Mouse (Mus musculus): ENCODE data around the gene Slc22a23. TPM values are rescaled to one million over a fixed set of nuclear protein-coding genes. Genes with fewer than 3 reads are reported as not detected.

The Slc22a23 gene
- polyA plus RNA-seq, 1 experiment, result 43.9 TPM

DNA sequence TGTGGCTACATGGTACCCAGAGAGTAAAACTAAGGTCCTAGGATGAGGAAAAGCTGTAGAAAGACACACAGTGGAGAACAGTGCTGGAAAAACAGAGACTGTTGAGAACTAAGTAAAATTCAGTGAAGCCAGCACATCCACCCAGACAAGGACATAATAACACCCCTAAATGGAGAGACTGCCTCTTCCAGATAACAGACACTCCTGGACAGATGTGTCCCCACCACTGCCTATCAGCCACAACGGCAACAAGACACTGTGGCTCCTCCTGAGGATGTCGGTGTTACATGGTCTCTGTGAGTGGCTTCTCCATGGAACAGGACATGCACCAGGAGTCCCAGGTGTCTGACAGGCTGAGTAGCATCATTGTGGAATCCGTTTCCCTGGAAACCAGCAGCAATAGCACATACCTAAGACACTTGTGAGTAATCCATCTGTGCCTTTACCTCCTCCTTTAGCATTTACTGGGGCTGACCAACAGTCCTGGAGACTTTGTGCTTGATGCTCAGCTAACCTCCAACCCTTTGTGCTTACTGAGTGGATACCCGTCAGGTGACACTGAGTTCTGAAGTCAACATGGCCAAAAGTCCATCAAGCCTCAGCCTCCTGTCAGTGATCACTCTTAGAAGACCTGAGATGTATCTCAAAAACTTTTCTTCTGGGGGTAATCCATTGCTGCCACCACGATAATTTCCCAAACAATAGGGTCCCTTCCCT is 73.9 kb downstream of the Slc22a23 start:
- 92% methylated on average over 5 of the region's 5 CpGs for WGBS
- Histone ChIP-seq H3K4me1 (ENCODE audit: control insufficient read depth, insufficient read depth, low read length) (peaks cover 8% of the 10 kb centered on the region; the same call in 1 of the 2 replicates), H3K4me3 (replicated peaks; ENCODE audit: insufficient read depth, low read depth, low read length) (no peak overlapping the region), H3K27me3 (ENCODE audit: control insufficient read depth, insufficient read depth, low read length) (no peaks in the 10 kb centered on the region), H3K27ac (ENCODE audit: insufficient read depth, low read length) (no peak overlapping the region)
- no peak for DNase-seq
- no peak for TF ChIP-seq CTCF (IDR thresholded peaks at IDR 0.05; ENCODE audit: borderline replicate concordance, insufficient read depth, low read depth, low read length)
- no peak for TF ChIP-seq POLR2A (IDR thresholded peaks at IDR 0.05; ENCODE audit: borderline replicate concordance, insufficient read depth, low read length)

DNA sequence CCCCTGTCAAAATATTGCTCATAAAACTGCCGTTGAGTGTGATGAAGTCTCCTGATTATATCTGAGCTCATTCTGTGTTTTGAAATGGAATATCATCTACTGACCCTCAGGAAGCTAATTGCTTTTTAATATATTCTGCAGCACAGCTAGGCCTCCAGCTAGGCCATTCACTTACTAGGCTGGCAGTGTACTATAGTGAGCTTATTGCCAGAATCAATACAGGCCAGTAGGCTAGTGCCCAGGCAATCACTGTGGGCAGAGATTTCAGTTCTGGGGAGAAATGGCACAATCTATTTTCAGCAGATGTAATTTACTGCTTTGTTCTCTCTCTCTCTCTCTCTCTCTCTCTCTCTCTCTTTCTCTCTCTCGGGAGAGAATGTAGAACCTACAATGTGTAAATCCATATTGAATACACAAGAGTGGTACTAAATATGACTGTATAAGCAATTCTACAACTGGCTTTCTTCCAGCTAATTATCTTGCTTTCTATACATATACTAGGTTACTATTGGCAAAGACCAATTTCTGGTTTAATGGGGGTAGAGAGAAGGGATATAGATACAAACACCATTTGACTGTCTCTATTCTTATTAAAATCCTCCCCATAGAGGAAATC is 75.5 kb downstream of the Slc22a23 start:
- DNase-seq, result no peak
- no peak overlapping the region for H3K27ac ChIP-seq (ENCODE audit: insufficient read depth, low read length)
- TF ChIP-seq POLR2A (IDR thresholded peaks at IDR 0.05; ENCODE audit: borderline replicate concordance, insufficient read depth, low read length), result no peak
- TF ChIP-seq CTCF (IDR thresholded peaks at IDR 0.05; ENCODE audit: borderline replicate concordance, insufficient read depth, low read depth, low read length), result no peak
- H3K4me3 ChIP-seq (replicated peaks; ENCODE audit: insufficient read depth, low read depth, low read length), result no peak overlapping the region
- H3K27me3 ChIP-seq (ENCODE audit: control insufficient read depth, insufficient read depth, low read length), result no peaks in the 10 kb centered on the region
- WGBS, result 62% methylated on average over 2 of the region's 2 CpGs
- H3K4me1 ChIP-seq (ENCODE audit: control insufficient read depth, insufficient read depth, low read length), result peaks cover 3% of the 10 kb centered on the region; the same call in 1 of the 2 replicates

DNA sequence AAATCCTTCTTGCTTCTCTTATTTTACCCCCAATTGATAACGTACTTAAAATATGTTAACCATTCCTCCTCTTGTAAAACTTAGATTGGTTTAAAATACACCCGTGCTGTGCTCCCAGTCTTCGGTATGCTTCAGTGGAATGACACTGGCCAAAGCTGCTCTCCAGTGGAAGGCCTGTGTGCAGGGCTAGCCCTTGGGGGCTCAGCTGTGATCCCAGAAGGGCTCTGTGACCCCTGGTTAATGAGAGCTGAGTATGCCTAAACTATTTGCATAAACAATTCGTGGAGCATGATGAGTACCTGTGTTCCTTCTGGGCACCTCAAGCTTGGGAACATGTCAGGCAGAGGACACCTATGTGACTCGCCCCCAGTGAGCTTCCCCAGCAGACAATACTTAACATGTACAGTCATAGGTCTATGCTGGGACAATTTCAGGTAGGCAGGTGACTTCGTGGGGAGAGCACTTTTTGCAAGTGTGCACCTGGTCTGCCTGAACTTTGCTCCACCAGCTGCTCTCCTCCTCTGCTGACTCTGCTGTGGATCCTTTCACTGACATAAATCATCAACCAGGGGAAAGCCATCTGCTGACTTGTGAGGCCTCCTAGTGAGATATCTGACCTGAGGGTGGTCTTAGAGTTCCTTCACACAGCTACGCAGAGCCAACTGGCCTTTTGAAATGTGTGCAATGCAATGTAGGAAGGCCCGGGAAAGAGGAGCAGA is 77.9 kb downstream of the Slc22a23 start:
- TF ChIP-seq CTCF (IDR thresholded peaks at IDR 0.05; ENCODE audit: borderline replicate concordance, insufficient read depth, low read depth, low read length), result no peak
- no peak for TF ChIP-seq POLR2A (IDR thresholded peaks at IDR 0.05; ENCODE audit: borderline replicate concordance, insufficient read depth, low read length)
- H3K4me1 ChIP-seq (ENCODE audit: control insufficient read depth, insufficient read depth, low read length), result peaks cover 3% of the 10 kb centered on the region; the same call in 1 of the 2 replicates
- no peak overlapping the region for H3K27ac ChIP-seq (ENCODE audit: insufficient read depth, low read length)
- no peak for DNase-seq
- H3K27me3 ChIP-seq (ENCODE audit: control insufficient read depth, insufficient read depth, low read length), result no peaks in the 10 kb centered on the region
- 81% methylated on average over 8 of the region's 8 CpGs for WGBS
- H3K4me3 ChIP-seq (replicated peaks; ENCODE audit: insufficient read depth, low read depth, low read length), result no peak overlapping the region

DNA sequence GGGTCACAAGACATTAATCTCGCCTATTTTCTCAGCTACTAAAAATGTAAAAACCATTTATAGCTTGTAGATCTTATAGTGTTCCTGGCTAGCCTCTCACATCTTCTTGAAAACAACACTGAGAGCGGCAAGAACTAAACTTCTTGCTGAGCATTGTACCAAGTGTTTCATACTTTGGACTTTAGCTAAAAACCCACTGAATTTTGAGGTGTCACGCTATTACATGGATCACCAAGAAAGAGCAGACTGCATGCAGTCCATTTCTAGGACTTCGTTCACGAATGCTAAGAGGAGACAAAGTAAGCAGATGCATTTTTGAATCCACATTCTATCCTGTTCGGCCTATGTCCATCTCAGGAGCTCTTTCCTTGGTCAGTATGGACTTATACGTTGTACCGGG is 78.9 kb downstream of the Slc22a23 start:
- TF ChIP-seq CTCF (IDR thresholded peaks at IDR 0.05; ENCODE audit: borderline replicate concordance, insufficient read depth, low read depth, low read length) (no peak), POLR2A (IDR thresholded peaks at IDR 0.05; ENCODE audit: borderline replicate concordance, insufficient read depth, low read length) (no peak)
- no peak for DNase-seq
- Histone ChIP-seq H3K4me3 (replicated peaks; ENCODE audit: insufficient read depth, low read depth, low read length) (no peak overlapping the region), H3K4me1 (ENCODE audit: control insufficient read depth, insufficient read depth, low read length) (no peaks in the 10 kb centered on the region), H3K27me3 (ENCODE audit: control insufficient read depth, insufficient read depth, low read length) (no peaks in the 10 kb centered on the region), H3K27ac (ENCODE audit: insufficient read depth, low read length) (no peak overlapping the region)
- WGBS, result 96% methylated on average over 8 of the region's 8 CpGs

DNA sequence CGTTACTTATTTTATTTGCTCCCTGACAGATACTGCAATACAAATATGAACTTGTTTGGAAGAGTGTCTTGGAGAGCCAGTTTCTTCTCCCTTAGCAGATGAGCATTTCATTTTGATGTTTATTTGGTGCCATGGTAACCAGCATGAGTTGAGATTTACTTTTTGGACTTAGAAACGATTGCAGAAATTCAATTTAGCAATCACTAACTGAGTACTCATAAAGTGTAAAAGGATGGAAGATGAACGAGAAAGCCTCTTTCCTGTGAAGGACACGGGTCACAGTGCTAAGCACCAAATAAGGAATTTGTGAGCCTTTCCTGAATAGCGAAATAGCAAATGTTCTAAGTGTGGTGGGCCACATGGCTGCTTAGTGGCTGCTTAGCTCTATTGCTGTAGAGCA is 79.4 kb downstream of the Slc22a23 start:
- TF ChIP-seq POLR2A (IDR thresholded peaks at IDR 0.05; ENCODE audit: borderline replicate concordance, insufficient read depth, low read length), result no peak
- no peak for TF ChIP-seq CTCF (IDR thresholded peaks at IDR 0.05; ENCODE audit: borderline replicate concordance, insufficient read depth, low read depth, low read length)
- H3K4me3 ChIP-seq (replicated peaks; ENCODE audit: insufficient read depth, low read depth, low read length), result no peak overlapping the region
- H3K27ac ChIP-seq (ENCODE audit: insufficient read depth, low read length), result no peak overlapping the region
- H3K4me1 ChIP-seq (ENCODE audit: control insufficient read depth, insufficient read depth, low read length), result no peaks in the 10 kb centered on the region
- WGBS, result 75% methylated on average over 5 of the region's 5 CpGs
- no peaks in the 10 kb centered on the region for H3K27me3 ChIP-seq (ENCODE audit: control insufficient read depth, insufficient read depth, low read length)
- no peak for DNase-seq

DNA sequence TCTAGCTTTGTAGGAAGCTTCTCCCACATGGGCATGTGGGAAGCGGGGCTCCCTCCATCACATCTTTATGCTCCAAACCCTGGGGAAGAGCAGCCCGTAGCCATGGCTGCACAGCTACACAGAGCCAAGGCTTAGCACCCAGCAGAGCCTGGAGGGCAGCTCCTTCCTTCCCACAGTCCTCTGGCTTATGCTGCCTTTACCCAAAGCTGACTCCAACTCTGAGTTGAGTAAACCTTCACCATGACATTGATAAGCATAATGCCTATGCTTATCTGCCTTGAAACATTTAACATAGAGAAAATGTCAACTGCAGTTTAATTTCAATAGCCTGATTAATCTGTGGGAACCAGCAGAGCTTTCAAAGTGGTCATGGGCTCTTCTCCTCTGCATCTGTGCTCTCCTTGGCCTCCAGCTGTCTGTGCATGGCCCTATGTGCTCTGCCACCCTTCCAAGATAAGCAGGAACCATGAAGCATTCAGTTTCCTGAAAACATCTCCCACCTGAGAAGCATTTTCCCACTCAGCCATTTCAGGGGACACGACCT is 79.9 kb downstream of the Slc22a23 start:
- H3K4me1 ChIP-seq (ENCODE audit: control insufficient read depth, insufficient read depth, low read length), result no peaks in the 10 kb centered on the region
- H3K4me3 ChIP-seq (replicated peaks; ENCODE audit: insufficient read depth, low read depth, low read length), result no peak overlapping the region
- DNase-seq, result no peak
- no peak overlapping the region for H3K27ac ChIP-seq (ENCODE audit: insufficient read depth, low read length)
- H3K27me3 ChIP-seq (ENCODE audit: control insufficient read depth, insufficient read depth, low read length), result no peaks in the 10 kb centered on the region
- TF ChIP-seq CTCF (IDR thresholded peaks at IDR 0.05; ENCODE audit: borderline replicate concordance, insufficient read depth, low read depth, low read length), result no peak
- no peak for TF ChIP-seq POLR2A (IDR thresholded peaks at IDR 0.05; ENCODE audit: borderline replicate concordance, insufficient read depth, low read length)
- WGBS, result 76% methylated on average over 3 of the region's 3 CpGs

DNA sequence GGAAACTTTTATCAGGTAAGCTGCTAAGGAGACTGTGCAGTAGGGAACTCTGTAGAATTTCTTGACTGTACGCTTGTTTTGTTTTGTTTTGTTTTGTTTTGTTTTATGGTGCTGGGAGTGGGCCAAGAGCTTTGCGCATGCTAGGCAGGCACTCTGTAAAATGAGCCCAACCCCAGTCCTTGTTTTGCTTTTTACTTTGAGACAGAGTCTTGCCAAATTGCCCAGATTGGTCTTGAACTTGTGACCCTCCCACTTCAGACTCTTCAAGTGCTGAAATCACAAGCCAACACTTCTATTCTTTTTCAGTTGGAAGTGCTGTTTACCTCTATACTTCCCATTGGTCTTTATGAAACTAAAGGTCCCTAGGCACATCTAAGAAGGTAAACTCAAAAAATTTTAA is 80.5 kb downstream of the Slc22a23 start:
- Histone ChIP-seq H3K4me1 (ENCODE audit: control insufficient read depth, insufficient read depth, low read length) (no peaks in the 10 kb centered on the region), H3K4me3 (replicated peaks; ENCODE audit: insufficient read depth, low read depth, low read length) (no peak overlapping the region), H3K27ac (ENCODE audit: insufficient read depth, low read length) (no peak overlapping the region), H3K27me3 (ENCODE audit: control insufficient read depth, insufficient read depth, low read length) (no peaks in the 10 kb centered on the region)
- TF ChIP-seq CTCF (IDR thresholded peaks at IDR 0.05; ENCODE audit: borderline replicate concordance, insufficient read depth, low read depth, low read length) (no peak), POLR2A (IDR thresholded peaks at IDR 0.05; ENCODE audit: borderline replicate concordance, insufficient read depth, low read length) (no peak)
- WGBS, result 77% methylated on average over 2 of the region's 2 CpGs
- DNase-seq, result no peak

All from cerebellum, adult 2 months (tissue).